Mouse (Mus musculus) left cerebral cortex, adult 8-10 months (tissue): ENCODE results near the gene Slc6a16. TPM values are rescaled to one million over a fixed set of nuclear protein-coding genes. Genes with fewer than 3 reads are reported as not detected.

Experiments used
- DNase-seq, 2 experiments: peaks; one replicate each; pipeline ENCODE4 v3.0.0; 2022; ENCODE audit warnings: low spot score in 2 of 2
- total RNA-seq, 4 experiments: library from RNA; stranded (reverse); gene quantifications; 2 replicates each; pipeline ENCODE4 v1.2.4; 2022

Gene Slc6a16
- 1 to 10 TPM; 1.6 to 2.6 (median 2.1) TPM for total RNA-seq

- peak; percentile 47 to 53 for DNase-seq
Observed at GRCm38 (mm10) chr7:45240633-45241388, at the start of gene Slc6a16. TSS of gene Slc6a16 (plus strand) at chr7:45241085.

DNA sequence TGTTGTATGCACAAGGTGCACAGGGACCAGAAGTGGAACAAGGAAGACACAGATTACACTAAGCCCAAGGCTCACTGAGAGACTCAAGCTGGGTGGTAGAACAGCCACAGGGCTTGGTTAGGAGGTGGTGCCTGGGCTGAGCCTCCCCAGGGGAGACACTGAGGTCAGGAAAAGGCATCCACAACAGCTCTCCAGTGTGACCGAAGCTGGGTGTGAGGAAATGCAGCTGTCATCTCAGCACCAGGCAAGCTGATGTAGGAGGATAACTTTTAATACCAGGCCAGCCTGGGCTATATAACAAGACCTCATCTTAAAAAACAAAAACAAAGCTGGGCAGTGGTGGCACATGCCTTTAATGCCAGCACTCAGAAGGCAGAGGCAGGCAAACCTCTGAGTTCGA, 49.7 kb upstream of the Slc6a16 start:
- DNase-seq = no peak

DNA sequence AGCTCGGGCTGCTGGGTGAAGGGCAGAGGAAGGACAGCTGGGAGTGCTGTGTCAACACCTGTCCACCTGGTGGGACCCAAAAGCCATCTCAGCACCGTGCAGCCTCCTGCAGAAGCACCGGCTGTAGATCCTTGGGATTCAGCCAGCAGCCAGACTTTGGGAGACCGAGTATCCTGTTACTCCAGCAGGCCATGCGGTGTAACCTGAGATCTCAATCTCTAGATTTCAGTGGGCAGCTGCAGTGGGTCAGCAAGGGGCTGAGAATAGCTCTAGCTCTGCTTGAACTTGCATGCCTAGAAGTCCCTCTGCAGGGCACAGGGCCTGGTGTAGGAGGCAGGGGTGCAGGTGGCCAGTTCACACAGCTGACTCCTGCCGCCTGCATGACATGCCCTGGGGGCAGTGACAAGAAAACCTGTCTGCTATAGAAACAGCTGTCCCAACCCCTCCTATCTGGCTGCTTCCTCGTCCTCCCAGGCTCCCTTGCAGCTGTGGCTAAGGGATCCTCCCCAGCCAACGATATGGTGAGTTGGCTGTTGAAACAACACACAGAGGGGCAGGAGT, 49.0 kb upstream of the Slc6a16 start:
- DNase-seq = no peak

GRCm38 (mm10) chr7:45192585-45193310, 48.1 kb upstream of the Slc6a16 start:
- DNase-seq = no peak

DNA sequence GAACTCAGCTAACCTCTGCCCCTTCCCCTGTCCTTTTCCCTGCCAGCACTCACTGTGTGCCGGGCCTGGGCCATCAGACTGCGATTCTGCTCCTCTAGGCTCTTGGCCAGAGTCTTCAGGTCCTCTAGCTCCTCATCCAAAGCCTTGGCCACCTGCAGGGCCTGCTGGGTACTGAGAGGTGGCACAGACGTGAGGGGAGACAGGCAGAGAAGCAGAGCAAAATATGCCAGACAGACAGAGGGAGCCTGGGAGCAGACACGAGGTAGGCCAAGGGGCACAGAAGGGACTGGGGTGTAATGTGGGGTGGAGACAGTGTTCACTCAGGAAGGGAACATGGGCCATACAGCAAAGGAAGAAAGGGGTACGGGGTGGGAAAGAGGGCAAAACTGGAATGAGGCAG, 47.5 kb upstream of the Slc6a16 start:
- DNase-seq = no peak

GRCm38 (mm10) chr7:45193871-45194785, 46.8 kb upstream of the Slc6a16 start:
- no peak for DNase-seq

GRCm38 (mm10) chr7:45195341-45196175, 45.3 kb upstream of the Slc6a16 start:
- DNase-seq = no peak

GRCm38 (mm10) chr7:45196176-45196535, 44.7 kb upstream of the Slc6a16 start:
- DNase-seq = no peak

- no peak for DNase-seq
Observed at GRCm38 (mm10) chr7:45196994-45197393, 43.9 kb upstream of the Slc6a16 start.

DNA sequence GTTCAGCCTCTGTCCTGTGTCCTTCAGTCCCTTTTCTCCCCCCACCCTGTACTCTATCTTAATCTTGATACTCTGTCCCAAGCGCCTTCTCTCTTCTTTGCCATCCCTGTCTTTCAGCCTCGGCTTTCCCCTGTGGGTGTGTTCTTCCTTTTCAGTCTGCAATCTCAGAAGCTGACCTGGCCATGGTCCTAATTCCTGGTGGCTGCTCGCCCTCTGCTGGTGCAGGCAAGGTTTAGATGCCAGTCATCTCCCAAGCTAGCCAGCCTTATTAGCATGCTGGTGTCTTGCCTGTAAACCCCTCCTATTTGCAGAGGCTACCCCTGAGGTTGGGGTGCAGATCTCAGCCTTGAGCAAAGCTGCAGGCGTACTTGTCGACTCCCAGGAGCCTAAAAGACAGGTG, 42.5 kb upstream of the Slc6a16 start:
- peak; percentile 45 to 64 for DNase-seq

- peak; percentile 38 to 74 for DNase-seq
Observed at GRCm38 (mm10) chr7:45198961-45199360, 41.9 kb upstream of the Slc6a16 start.

DNA sequence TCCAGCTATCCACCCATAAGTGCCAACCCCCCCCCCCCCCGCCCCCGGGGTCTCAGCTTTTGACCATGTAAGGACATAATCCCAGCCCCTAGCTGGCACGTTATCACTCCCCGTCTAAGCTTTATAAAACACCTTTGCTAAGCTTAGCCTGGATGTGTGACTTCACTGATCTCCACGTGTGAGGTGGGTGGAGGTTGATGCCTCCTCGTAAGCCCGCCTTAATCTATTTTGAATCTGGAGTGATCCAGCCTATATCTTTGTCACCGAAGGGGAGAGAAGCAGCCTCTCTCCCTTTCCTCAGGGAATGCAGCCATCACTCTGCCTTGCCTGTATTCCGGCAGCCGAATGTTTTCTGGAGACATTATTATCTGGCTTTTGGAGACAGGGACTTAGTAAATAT, 38.2 kb upstream of the Slc6a16 start:
- no peak for DNase-seq

DNA sequence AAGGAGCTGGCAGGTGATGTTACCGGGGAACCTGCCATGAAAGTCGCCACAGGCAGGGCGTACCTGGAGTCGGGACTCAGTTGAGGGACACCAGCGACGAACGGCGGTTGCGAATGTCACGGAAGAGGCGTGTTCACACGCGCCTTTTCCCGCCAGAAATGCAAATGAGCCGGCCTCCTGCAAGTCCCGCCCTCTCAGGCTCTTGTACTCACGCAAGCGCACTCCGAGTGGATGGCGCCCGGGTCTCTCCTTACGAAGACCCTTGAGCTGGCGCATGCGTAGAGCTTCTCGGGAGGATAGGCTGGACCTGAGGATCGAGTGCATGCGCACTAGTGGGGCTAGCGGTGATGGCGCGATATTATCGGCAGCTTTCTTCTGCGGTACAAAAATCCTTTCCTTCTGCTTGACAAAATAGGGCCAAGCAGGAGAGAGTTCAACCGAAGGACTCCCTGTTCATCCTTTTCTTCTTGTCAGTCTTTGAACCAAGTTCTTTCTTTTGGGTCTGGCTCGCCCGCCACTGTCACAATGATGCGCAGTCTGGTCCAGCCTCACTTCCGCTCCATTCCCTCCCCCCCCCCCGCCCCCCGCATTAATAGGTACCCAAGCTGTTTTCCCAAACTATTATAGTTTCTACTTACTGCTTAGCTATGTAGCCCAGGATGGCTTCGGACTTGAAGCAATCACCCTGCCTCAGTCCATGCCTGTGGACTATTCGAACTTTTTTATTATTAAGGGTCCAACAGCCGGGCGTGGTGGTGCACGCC, 36.3 kb upstream of the Slc6a16 start, which contains the start of gene Ccdc155:
Gene Ccdc155 (minus strand): TSS at position 513 of the 764 bp plus-strand sequence.
- peak; percentile 63 to 93 for DNase-seq

GRCm38 (mm10) chr7:45208260-45208659, 32.6 kb upstream of the Slc6a16 start:
- DNase-seq = no peak

DNA sequence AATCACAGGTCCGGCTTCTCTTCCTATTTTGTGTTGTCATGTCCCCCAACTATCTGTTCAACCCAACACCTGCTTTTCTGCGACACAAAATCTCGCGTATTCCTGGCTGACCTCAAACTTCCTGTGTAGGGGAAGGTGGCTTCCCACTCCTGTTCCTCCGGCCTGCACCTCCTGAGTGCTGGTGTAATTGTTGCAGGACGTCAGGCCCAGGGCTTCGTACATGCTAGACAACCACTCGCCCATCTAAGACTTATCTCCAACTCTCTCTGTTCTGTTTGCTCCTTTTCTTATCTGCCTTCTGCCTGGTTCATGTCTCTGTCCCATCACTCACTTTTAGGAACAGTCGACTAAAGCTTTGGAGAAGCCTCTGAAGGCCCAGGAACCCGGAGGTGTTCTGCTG, 29.8 kb upstream of the Slc6a16 start:
- DNase-seq = no peak

GRCm38 (mm10) chr7:45211851-45212251, 29.0 kb upstream of the Slc6a16 start, which contains the start of gene Dkkl1:
TSS of gene Dkkl1 (minus strand) at chr7:45212147.
- DNase-seq = no peak

GRCm38 (mm10) chr7:45212356-45212755, 28.5 kb upstream of the Slc6a16 start:
- DNase-seq = no peak

GRCm38 (mm10) chr7:45213708-45214107, 27.2 kb upstream of the Slc6a16 start:
- no peak for DNase-seq

DNA sequence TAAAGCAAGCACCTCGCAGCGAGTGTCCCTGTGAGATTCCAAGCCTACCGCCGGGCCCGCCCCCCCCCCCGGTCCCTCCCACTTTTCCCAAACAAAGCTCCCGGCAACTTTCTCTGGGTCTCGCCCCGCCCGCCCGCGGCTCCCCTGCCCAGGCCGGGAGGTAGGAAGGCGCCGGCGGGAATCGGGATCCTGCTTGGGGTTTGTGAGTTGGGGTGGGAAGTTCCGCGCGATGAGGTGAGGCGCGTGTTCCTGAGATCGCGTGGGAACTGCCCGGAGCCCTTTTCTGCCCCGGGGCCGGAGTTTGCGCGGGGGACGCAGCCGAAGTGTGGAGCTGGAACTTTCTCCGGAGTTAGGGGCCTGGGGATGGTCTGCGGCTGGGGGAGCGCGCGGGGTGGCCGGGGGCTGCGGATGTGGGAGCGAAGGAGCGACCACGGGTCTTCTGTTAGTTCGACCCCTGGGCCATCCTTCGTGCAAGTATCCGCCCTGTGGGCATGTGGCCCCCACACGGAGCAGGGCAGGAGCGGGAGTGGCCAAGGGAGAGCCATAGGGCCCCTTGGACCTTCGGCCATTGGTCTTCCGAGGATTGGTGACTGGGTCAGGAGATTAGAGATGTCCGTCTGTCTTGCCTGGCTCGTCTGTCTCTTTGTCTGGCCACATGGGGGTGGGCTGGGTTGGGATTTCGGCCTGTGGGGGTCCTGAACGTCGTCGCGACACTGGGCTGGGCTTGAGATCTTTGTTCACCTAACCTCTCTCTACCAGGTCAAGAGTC, 25.0 kb upstream of the Slc6a16 start, which contains the start of gene Tead2:
Gene Tead2 (plus strand): TSS at position 81 of the 769 bp plus-strand sequence.
- no peak for DNase-seq
